Mouse (Mus musculus): Measurements from ENCODE around the gene Rtp4. TPM values are rescaled to one million over a fixed set of nuclear protein-coding genes. Genes with fewer than 3 reads are reported as not detected.

Rtp4 gene
- polyA plus RNA-seq, 1 experiment from 2014 or later, result 3.8 TPM

DNA sequence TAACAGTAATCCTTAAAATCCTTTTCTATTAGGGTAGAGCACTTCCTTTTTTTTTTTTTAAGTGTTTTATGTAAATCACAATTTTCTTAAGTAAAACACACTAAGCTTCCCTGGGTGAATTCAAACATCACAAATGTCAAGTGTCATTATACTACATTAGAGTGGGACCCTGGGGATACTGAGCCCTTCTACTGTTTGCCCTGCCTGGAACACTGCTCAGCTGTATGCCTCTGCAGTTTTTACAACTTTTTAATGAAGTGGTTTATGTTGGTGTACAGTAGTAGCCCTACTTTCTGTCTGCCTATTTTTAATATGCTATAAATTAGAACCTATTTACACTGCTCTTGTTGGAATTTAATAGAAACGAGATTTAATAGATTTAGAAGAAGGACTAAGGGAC is 22.2 kb upstream of the Rtp4 start:
- no peak overlapping the region for H3K9ac ChIP-seq
- 72% methylated on average over 1 of the region's 1 CpGs for WGBS
- H3K9me3 ChIP-seq, result no peaks in the 10 kb centered on the region
- no peak overlapping the region for H3K4me2 ChIP-seq
- ATAC-seq (replicated peaks), result no peak
- H3K4me1 ChIP-seq, result 0 out of 2 replicates have a peak, but pooled peaks cover 5% of the 10 kb centered on the region
- H3K27ac ChIP-seq, result no peak overlapping the region
- no peaks in the 10 kb centered on the region for H3K27me3 ChIP-seq (replicated peaks)
- no peak overlapping the region for H3K4me3 ChIP-seq
- H3K36me3 ChIP-seq (replicated peaks), result no peaks in the 10 kb centered on the region

- H3K9ac ChIP-seq, result no peak overlapping the region
- H3K27me3 ChIP-seq (replicated peaks), result no peaks in the 10 kb centered on the region
- 0 out of 2 replicates have a peak, but pooled peaks cover 5% of the 10 kb centered on the region for H3K4me1 ChIP-seq
- H3K9me3 ChIP-seq, result no peaks in the 10 kb centered on the region
- no peak overlapping the region for H3K4me2 ChIP-seq
- no peak overlapping the region for H3K27ac ChIP-seq
- H3K36me3 ChIP-seq (replicated peaks), result no peaks in the 10 kb centered on the region
- H3K4me3 ChIP-seq, result no peak overlapping the region
- WGBS, result 78% methylated on average over 7 of the region's 7 CpGs
- ATAC-seq (replicated peaks), result no peak
These were observed 21.4 kb upstream of the Rtp4 start for GRCm38 (mm10) chr16:23498691-23499131.

DNA sequence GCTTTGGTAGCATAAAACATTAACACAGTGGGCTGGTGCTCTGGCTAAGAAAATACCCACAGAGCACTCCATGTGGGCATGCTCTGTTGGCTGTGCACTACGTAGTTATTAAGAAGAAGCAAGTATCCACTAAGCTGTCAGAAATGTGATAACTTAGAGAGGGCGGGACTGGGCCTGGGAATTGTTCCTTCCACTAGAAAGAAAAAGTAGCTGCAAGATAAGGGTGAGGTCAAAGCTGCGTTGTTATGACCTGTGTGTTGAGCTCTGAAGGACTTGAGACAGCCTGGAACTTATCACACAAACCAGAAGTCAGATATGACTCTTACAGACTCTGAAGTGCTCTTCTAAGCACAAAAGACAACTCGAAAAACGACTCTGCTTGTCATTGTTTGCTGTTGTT is 19.5 kb upstream of the Rtp4 start:
- Histone ChIP-seq H3K4me3 (no peak overlapping the region), H3K4me2 (no peak overlapping the region), H3K9ac (no peak overlapping the region), H3K36me3 (replicated peaks) (no peaks in the 10 kb centered on the region), H3K4me1 (peaks cover 21% of the 10 kb centered on the region), H3K27me3 (replicated peaks) (no peaks in the 10 kb centered on the region), H3K9me3 (no peaks in the 10 kb centered on the region), H3K27ac (no peak overlapping the region)
- 82% methylated on average over 5 of the region's 5 CpGs for WGBS
- no peak for ATAC-seq (replicated peaks)

GRCm38 (mm10) chr16:23501288-23501687 is 18.8 kb upstream of the Rtp4 start:
- H3K9ac ChIP-seq, result no peak overlapping the region
- peaks cover 26% of the 10 kb centered on the region for H3K4me1 ChIP-seq
- no peaks in the 10 kb centered on the region for H3K36me3 ChIP-seq (replicated peaks)
- no peak overlapping the region for H3K4me3 ChIP-seq
- no peak for ATAC-seq (replicated peaks)
- no peaks in the 10 kb centered on the region for H3K9me3 ChIP-seq
- H3K4me2 ChIP-seq, result no peak overlapping the region
- H3K27ac ChIP-seq, result no peak overlapping the region
- no peaks in the 10 kb centered on the region for H3K27me3 ChIP-seq (replicated peaks)
- WGBS, result 87% methylated on average over 2 of the region's 2 CpGs

- peaks cover 23% of the 10 kb centered on the region for H3K4me1 ChIP-seq
- 89% methylated on average over 3 of the region's 3 CpGs for WGBS
These were observed 17.6 kb upstream of the Rtp4 start for GRCm38 (mm10) chr16:23502478-23502877.

DNA sequence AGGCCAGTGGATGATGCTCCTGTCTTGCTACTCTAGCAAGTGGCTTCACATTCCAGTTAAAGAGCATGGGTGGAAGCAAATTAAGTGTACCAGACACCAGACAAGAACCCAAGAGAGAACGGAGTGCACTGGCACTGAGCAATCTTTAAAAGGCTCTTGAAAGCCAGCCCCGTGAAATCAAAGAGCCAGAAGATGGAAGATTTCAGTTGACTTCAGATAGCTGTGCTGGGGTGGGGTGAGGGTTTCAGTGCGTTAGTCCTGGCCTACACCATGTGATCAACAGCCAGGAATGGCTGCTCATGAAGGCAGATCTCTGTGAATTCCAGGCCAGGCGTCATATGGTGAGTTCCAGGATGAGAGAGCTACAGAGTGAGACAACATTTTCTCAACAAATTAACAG is 16.7 kb upstream of the Rtp4 start:
- WGBS, result 64% methylated on average over 4 of the region's 4 CpGs

More at GRCm38 (mm10) chr16:23502478-23502877, 17.6 kb upstream of the Rtp4 start:
- H3K27ac ChIP-seq, result no peak overlapping the region
- no peaks in the 10 kb centered on the region for H3K36me3 ChIP-seq (replicated peaks)
- no peak overlapping the region for H3K4me3 ChIP-seq
- no peak overlapping the region for H3K9ac ChIP-seq
- H3K27me3 ChIP-seq (replicated peaks), result no peaks in the 10 kb centered on the region
- ATAC-seq (replicated peaks), result no peak
- H3K4me2 ChIP-seq, result no peak overlapping the region
- no peaks in the 10 kb centered on the region for H3K9me3 ChIP-seq

GRCm38 (mm10) chr16:23504320-23504744 is 15.8 kb upstream of the Rtp4 start:
- H3K4me3 ChIP-seq, result no peak overlapping the region
- no peak overlapping the region for H3K4me2 ChIP-seq
- H3K27ac ChIP-seq, result peak overlapping the region; percentile 63
- no peaks in the 10 kb centered on the region for H3K36me3 ChIP-seq (replicated peaks)
- H3K4me1 ChIP-seq, result peaks cover 21% of the 10 kb centered on the region
- ATAC-seq (replicated peaks), result peak; percentile 94
- H3K9me3 ChIP-seq, result no peaks in the 10 kb centered on the region
- 7% methylated on average over 3 of the region's 3 CpGs for WGBS
- no peaks in the 10 kb centered on the region for H3K27me3 ChIP-seq (replicated peaks)
- H3K9ac ChIP-seq, result no peak overlapping the region

More for the DNA sequence above, 16.7 kb upstream of the Rtp4 start:
- Histone ChIP-seq H3K4me1 (peaks cover 21% of the 10 kb centered on the region), H3K4me2 (no peak overlapping the region), H3K4me3 (no peak overlapping the region), H3K27ac (no peak overlapping the region), H3K9me3 (no peaks in the 10 kb centered on the region), H3K36me3 (replicated peaks) (no peaks in the 10 kb centered on the region), H3K27me3 (replicated peaks) (no peaks in the 10 kb centered on the region), H3K9ac (no peak overlapping the region)
- no peak for ATAC-seq (replicated peaks)

- H3K4me2 ChIP-seq, result no peak overlapping the region
- no peaks in the 10 kb centered on the region for H3K36me3 ChIP-seq (replicated peaks)
- H3K4me3 ChIP-seq, result no peak overlapping the region
- no peaks in the 10 kb centered on the region for H3K27me3 ChIP-seq (replicated peaks)
- H3K4me1 ChIP-seq, result peaks cover 21% of the 10 kb centered on the region
- no peak for ATAC-seq (replicated peaks)
- H3K27ac ChIP-seq, result peak overlapping the region; percentile 63; the same call in 1 of the 2 replicates
- WGBS, result 60% methylated on average over 11 of the region's 11 CpGs
- H3K9ac ChIP-seq, result no peak overlapping the region
- no peaks in the 10 kb centered on the region for H3K9me3 ChIP-seq
These were observed 14.0 kb upstream of the Rtp4 start for GRCm38 (mm10) chr16:23505904-23506687.

GRCm38 (mm10) chr16:23511166-23511935 is 8.7 kb upstream of the Rtp4 start:
- Histone ChIP-seq H3K4me2 (no peak overlapping the region), H3K27me3 (replicated peaks) (no peaks in the 10 kb centered on the region), H3K9me3 (no peaks in the 10 kb centered on the region), H3K36me3 (replicated peaks) (no peaks in the 10 kb centered on the region), H3K4me1 (no peaks in the 10 kb centered on the region; the same call in 1 of the 2 replicates), H3K27ac (no peak overlapping the region), H3K4me3 (no peak overlapping the region), H3K9ac (no peak overlapping the region)
- no peak for ATAC-seq (replicated peaks)
- WGBS, result 75% methylated on average over 4 of the region's 4 CpGs

- Histone ChIP-seq H3K4me2 (no peak overlapping the region), H3K27me3 (replicated peaks) (no peaks in the 10 kb centered on the region), H3K9me3 (no peaks in the 10 kb centered on the region), H3K4me1 (peaks cover 12% of the 10 kb centered on the region), H3K9ac (no peak overlapping the region), H3K36me3 (replicated peaks) (no peaks in the 10 kb centered on the region), H3K4me3 (no peak overlapping the region), H3K27ac (no peak overlapping the region)
- WGBS, result 96% methylated on average over 1 of the region's 1 CpGs
- ATAC-seq (replicated peaks), result no peak
These were observed 6.7 kb upstream of the Rtp4 start for GRCm38 (mm10) chr16:23513401-23513800.

DNA sequence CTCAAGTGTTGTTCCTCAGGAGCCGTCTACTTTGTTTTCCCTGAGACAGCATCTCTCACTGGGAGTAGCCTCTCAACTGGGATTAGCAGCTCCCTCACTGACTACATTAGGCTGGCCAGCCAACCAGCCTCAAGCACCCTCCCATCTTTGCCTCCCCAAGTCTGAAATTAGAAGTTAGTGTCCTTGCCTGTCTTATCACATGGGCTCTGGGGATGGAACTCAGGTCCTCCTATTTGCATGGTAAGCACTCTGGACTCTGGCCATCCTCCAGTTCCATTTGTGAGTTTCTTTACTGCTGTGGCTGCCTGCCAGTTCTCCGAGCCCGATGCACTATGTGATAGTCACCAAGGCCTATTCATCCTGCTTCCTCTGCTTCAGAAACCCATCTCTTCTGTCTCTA is 4.3 kb upstream of the Rtp4 start:
- Histone ChIP-seq H3K9me3 (no peaks in the 10 kb centered on the region), H3K36me3 (replicated peaks) (no peaks in the 10 kb centered on the region), H3K4me2 (no peak overlapping the region), H3K9ac (no peak overlapping the region), H3K27me3 (replicated peaks) (no peaks in the 10 kb centered on the region), H3K4me3 (no peak overlapping the region), H3K27ac (no peak overlapping the region), H3K4me1 (peaks cover 34% of the 10 kb centered on the region)
- 63% methylated on average over 3 of the region's 3 CpGs for WGBS
- no peak for ATAC-seq (replicated peaks)

GRCm38 (mm10) chr16:23516606-23517005 is 3.5 kb upstream of the Rtp4 start:
- 74% methylated on average over 2 of the region's 2 CpGs for WGBS
- Histone ChIP-seq H3K4me3 (no peak overlapping the region), H3K4me1 (peaks cover 42% of the 10 kb centered on the region), H3K4me2 (no peak overlapping the region), H3K9me3 (no peaks in the 10 kb centered on the region), H3K27ac (0 out of 2 replicates have a peak overlapping the region, but pooled peaks have one; percentile 15), H3K27me3 (replicated peaks) (no peaks in the 10 kb centered on the region), H3K9ac (no peak overlapping the region), H3K36me3 (replicated peaks) (no peaks in the 10 kb centered on the region)
- no peak for ATAC-seq (replicated peaks)

Data from midbrain, embryonic 15.5 days (tissue).